Mouse (Mus musculus) megakaryocyte, embryonic 14.5 days (primary cell): ENCODE data around the gene Tmem186. TPM values are rescaled to one million over a fixed set of nuclear protein-coding genes. Genes with fewer than 3 reads are reported as not detected.

ENCODE experiments used
- H3K27me3 ChIP-seq: replicated peaks from 2 replicates; pipeline ENCODE3; 2012; ENCODE audit warnings: inconsistent platforms
- H3K36me3 ChIP-seq: replicated peaks from 2 replicates; pipeline ENCODE3; 2012; ENCODE audit warnings: low read length, inconsistent platforms, mixed read lengths
- H3K4me1 ChIP-seq: 2 replicates; pipeline ENCODE4 v1.6.1; 2012; ENCODE audit warnings: inconsistent platforms
- H3K4me3 ChIP-seq: replicated peaks from 2 replicates; pipeline ENCODE3; 2012; ENCODE audit warnings: moderate library complexity, mild to moderate bottlenecking, inconsistent platforms
- H3K9me3 ChIP-seq: 2 replicates; pipeline ENCODE4 v1.6.1; 2012; ENCODE audit warnings: inconsistent platforms
- FLI1 ChIP-seq: IDR thresholded peaks from 2 replicates; pipeline ENCODE4 v1.6.1; 2012; ENCODE audit warnings: low read length, inconsistent platforms, mixed read lengths
- GATA1 ChIP-seq: IDR thresholded peaks from 3 replicates; pipeline ENCODE4 v1.6.1; 2012; ENCODE audit warnings: mixed read lengths, low read length, inconsistent platforms, borderline replicate concordance
- polyA plus RNA-seq: library from polyadenylated mRNA; stranded (reverse); fragments of >175 nt; gene quantifications from 2 replicates; pipeline ENCODE4 v1.2.3, GENCODE M21; 2012; ENCODE audit warnings: low replicate concordance; ENCODE audit not compliant: insufficient read depth

The Tmem186 gene
- polyA plus RNA-seq, 1 experiment, result 2.5 TPM

GRCm38 (mm10) chr16:8619659-8620314 lies 17.7 kb downstream of the Tmem186 start:
- no peaks in the 10 kb centered on the region for H3K36me3 ChIP-seq
- peaks cover 7% of the 10 kb centered on the region for H3K27me3 ChIP-seq
- H3K9me3 ChIP-seq, result peaks cover 3% of the 10 kb centered on the region; the same call in 1 of the 2 replicates
- no peak for TF ChIP-seq GATA1
- TF ChIP-seq FLI1, result no peak
- no peak overlapping the region for H3K4me3 ChIP-seq
- H3K4me1 ChIP-seq, result peaks cover 13% of the 10 kb centered on the region

DNA sequence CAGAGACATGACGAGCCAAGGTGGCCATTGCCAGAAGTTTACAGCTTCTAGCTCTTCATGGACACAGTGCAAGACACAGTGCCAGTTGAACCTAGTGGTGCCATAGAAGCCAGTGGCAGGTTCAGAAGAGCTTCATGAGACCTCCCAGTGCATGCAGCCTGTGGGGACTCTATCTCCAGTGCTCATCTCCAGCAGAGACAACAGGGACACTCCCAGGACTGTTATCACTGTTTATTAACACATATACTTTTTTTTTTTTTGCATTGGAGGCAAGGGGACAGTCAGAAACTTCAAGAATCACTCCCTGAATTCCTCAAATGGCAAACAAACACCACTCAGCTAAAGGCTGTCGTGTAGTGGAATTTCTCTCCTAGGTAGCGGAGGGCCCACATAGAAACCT lies 24.1 kb downstream of the Tmem186 start:
- peaks cover 58% of the 10 kb centered on the region for H3K4me1 ChIP-seq
- H3K9me3 ChIP-seq, result peaks cover 4% of the 10 kb centered on the region; the same call in 1 of the 2 replicates
- H3K4me3 ChIP-seq, result no peak overlapping the region
- peaks cover 2% of the 10 kb centered on the region for H3K27me3 ChIP-seq
- no peak for TF ChIP-seq FLI1
- no peak for TF ChIP-seq GATA1
- no peaks in the 10 kb centered on the region for H3K36me3 ChIP-seq

DNA sequence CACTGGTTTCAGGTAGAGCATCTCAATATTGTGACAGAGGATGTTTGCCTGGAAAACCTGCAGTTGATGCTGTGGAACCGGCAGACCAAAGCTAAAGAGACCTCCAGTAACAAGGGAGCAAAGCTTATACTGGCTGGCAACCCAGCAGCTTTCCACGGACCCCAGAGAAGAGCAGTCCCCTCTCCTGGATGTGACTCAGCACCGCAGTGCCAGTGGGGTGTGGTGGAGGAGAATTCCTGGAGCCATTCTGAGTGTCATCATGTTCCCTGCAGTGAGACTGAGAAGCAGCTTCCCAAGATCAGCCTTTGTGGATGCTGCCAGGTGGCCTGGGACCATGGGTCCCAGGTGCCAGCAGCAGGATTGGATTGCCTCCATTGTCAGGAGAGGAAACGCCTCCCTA lies 24.5 kb downstream of the Tmem186 start:
- Histone ChIP-seq H3K36me3 (no peaks in the 10 kb centered on the region), H3K4me3 (no peak overlapping the region), H3K4me1 (peaks cover 63% of the 10 kb centered on the region), H3K27me3 (peaks cover 2% of the 10 kb centered on the region), H3K9me3 (peaks cover 4% of the 10 kb centered on the region; the same call in 1 of the 2 replicates)
- no peak for TF ChIP-seq FLI1

DNA sequence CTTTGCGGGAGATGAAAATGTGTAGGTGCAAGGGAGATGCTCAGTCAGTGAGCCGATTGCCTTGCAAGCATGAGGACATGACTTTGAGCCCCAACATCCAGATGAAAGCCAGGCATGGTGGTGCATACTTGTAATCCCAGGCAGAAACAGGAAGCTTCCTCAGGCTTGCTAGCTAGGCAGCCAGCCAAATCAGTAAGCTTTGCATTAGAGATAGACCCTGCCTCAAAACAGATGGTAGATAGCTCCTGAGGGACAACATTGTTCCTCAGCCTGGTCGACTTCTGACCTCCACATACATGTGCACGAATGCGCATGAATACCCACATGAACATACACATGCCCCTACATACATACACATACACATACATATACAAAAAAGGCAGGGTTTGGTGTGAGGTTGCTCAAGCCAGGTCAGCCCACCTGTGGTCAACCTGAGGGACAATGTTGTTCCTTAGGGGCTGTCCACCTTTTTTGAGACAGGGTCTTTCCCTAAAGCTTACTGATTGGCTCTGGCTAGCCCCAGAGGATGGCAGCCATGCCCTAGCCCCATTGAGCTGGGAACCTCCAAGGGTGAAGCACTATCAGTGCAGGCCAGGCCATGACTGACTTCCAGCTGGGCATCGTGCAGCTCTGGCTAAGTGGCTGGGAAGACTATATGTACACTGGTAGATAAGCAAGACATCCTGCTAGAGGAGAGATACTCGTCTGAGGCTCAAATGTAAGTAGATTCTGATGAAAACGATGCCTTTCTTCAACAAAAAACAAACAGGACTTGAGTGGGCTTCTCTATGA lies 25.1 kb downstream of the Tmem186 start:
- Histone ChIP-seq H3K36me3 (no peaks in the 10 kb centered on the region), H3K4me3 (peak overlapping the region; percentile 12), H3K9me3 (peaks cover 4% of the 10 kb centered on the region; the same call in 1 of the 2 replicates), H3K27me3 (peaks cover 2% of the 10 kb centered on the region), H3K4me1 (peaks cover 66% of the 10 kb centered on the region)
- TF ChIP-seq FLI1, result no peak
- no peak for TF ChIP-seq GATA1

DNA sequence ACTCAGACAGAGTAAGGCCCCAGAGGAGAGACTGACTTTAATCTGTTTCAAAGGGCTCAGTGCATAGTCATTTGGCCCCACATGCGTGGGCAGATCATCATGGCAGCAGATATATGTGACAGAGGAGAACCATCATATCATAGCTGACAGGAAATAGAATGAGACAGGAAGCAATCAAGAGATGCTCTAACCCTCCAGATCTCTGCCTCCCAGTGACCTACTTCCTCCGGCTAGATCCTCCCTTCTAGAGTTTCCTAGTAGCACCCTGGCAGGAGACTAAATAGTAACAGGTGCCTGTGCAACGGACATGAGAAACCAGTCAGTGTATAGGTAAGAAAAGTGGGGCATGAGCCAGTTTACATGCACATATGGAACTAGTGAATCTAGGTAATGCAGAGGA lies 27.1 kb downstream of the Tmem186 start:
- peaks cover 4% of the 10 kb centered on the region; the same call in 1 of the 2 replicates for H3K9me3 ChIP-seq
- H3K4me1 ChIP-seq, result peaks cover 56% of the 10 kb centered on the region
- TF ChIP-seq FLI1, result no peak
- TF ChIP-seq GATA1, result no peak
- no peaks in the 10 kb centered on the region for H3K36me3 ChIP-seq
- no peak overlapping the region for H3K4me3 ChIP-seq
- peaks cover 2% of the 10 kb centered on the region for H3K27me3 ChIP-seq

DNA sequence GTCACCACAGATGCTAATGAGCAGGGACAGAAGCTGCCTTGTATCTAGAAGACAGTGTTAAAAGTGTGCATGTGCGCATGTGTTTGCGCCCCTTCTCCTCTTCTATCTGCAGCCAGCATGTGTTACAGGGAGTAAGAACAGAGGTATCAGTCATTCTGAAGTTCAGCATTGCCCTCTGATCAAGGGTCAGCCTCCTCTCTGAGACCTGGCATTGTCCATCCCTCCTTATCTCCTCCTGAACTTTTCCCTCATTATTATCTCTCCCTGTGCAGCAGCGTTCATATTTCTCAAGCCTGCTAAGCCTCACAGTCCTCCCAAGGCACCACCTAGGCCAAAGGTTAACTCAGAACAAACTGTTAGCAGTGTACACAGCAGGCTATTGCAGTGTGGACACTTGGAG lies 33.7 kb downstream of the Tmem186 start:
- peaks cover 10% of the 10 kb centered on the region for H3K27me3 ChIP-seq
- TF ChIP-seq FLI1, result no peak
- TF ChIP-seq GATA1, result no peak
- H3K9me3 ChIP-seq, result no peaks in the 10 kb centered on the region
- peaks cover 10% of the 10 kb centered on the region for H3K4me1 ChIP-seq
- H3K36me3 ChIP-seq, result no peaks in the 10 kb centered on the region
- no peak overlapping the region for H3K4me3 ChIP-seq

GRCm38 (mm10) chr16:8597516-8597915 lies 40.0 kb downstream of the Tmem186 start:
- Histone ChIP-seq H3K36me3 (no peaks in the 10 kb centered on the region), H3K4me1 (peaks cover 6% of the 10 kb centered on the region), H3K4me3 (no peak overlapping the region), H3K9me3 (no peaks in the 10 kb centered on the region), H3K27me3 (peaks cover 27% of the 10 kb centered on the region)
- TF ChIP-seq GATA1 (no peak), FLI1 (no peak)

- peaks cover 30% of the 10 kb centered on the region for H3K27me3 ChIP-seq
- TF ChIP-seq FLI1 (no peak), GATA1 (no peak)
- H3K36me3 ChIP-seq, result no peaks in the 10 kb centered on the region
- H3K9me3 ChIP-seq, result no peaks in the 10 kb centered on the region
- no peak overlapping the region for H3K4me3 ChIP-seq
- H3K4me1 ChIP-seq, result peaks cover 10% of the 10 kb centered on the region
Observed at GRCm38 (mm10) chr16:8596336-8596735, 41.2 kb downstream of the Tmem186 start.

- Histone ChIP-seq H3K36me3 (no peaks in the 10 kb centered on the region), H3K27me3 (peaks cover 28% of the 10 kb centered on the region), H3K4me1 (peaks cover 10% of the 10 kb centered on the region), H3K9me3 (no peaks in the 10 kb centered on the region), H3K4me3 (no peak overlapping the region)
- TF ChIP-seq GATA1, result no peak
Observed at GRCm38 (mm10) chr16:8595411-8595810, 42.1 kb downstream of the Tmem186 start.

GRCm38 (mm10) chr16:8585056-8585455 lies 52.5 kb downstream of the Tmem186 start:
- Histone ChIP-seq H3K9me3 (peaks cover 8% of the 10 kb centered on the region), H3K4me1 (peaks cover 11% of the 10 kb centered on the region), H3K27me3 (peaks cover 4% of the 10 kb centered on the region), H3K36me3 (no peaks in the 10 kb centered on the region), H3K4me3 (no peak overlapping the region)
- TF ChIP-seq FLI1 (no peak), GATA1 (no peak)
